Comparison of ENCODE assay signal across 17 mouse cellular contexts in the genomic region with DNA sequence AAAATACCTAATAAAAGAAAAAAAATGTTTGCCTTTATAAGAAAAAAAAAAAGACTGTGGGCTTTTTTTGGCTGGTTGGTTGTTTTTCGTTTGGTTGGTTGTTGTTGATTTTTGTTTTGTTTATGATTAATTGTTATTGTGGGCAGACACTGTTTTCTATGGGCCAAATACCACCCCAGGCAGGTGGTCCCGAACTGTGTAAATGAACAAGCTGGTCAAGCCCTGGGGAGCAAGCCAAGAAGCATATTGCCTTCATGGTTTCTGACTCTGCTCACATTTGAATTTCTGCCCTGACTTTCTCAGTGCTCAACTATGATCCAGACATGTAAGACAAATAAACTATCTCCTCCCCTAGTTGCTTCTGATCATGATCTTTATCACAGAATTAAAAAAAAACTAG.
"Had no signal": no experiment of that assay in that cellular context is flagged by ENCODE, and none has a peak within 500 bp of the region (broad histone marks: within the 10 kb centered on the region; RNA-seq: fewer than 3 reads in every experiment).

No protein-coding gene starts in this region.

- H3K4me3 ChIP-seq: midbrain, embryonic 10.5 days; midbrain, embryonic 12.5 days; myocyte; neural tube, embryonic 13.5 days; neural tube, embryonic 15.5 days had no signal

- H3K4me1 ChIP-seq: midbrain, embryonic 10.5 days; midbrain, embryonic 12.5 days; neural tube, embryonic 13.5 days; neural tube, embryonic 15.5 days had no signal

- DNase-seq: lung, embryonic 14.5 days; lung, postnatal 10 days; lung, postnatal 4 days; midbrain, embryonic 14.5 days; retina, postnatal 1 day; right cerebral cortex, adult 18-20 months; right cerebral cortex, postnatal 25 days; right cerebral cortex, postnatal 4 days; spleen, adult 18-20 months; thymus, adult 18-20 months; thymus, postnatal 14 days; thymus, postnatal 36 days had no signal

- H3K27me3 ChIP-seq: midbrain, embryonic 12.5 days; neural tube, embryonic 13.5 days; neural tube, embryonic 15.5 days had no signal

- H3K27ac ChIP-seq: midbrain, embryonic 10.5 days; midbrain, embryonic 12.5 days; neural tube, embryonic 13.5 days; neural tube, embryonic 15.5 days had no signal
